Mouse (Mus musculus): ENCODE data around the gene Arhgef12.
"Not testable (repeated sequence)": the region's sequence is repeated elsewhere in the genome, so short reads cannot be mapped to it uniquely, and the experiment has no call there.

The Arhgef12 gene

DNA sequence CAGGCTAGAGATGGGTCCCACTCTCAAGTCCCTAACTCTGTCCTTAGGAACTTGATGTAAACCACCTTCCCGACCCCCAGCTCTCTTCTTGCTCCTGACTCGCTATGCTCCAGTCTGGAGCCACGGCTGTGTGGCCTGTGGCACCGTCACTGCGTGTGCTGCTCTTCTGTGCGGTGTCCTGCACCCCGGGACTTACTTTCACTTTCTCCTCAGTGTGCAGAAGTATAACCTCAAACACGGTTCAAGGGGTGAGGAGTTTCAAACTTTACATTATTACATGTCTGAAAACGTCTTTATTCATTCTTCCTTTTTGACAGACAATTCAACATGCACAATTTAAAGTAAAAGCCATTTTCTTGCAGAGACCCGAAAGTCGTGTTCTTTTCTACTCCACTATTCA is 111.7 kb downstream of the Arhgef12 start:
- DNase-seq: no peak

DNA sequence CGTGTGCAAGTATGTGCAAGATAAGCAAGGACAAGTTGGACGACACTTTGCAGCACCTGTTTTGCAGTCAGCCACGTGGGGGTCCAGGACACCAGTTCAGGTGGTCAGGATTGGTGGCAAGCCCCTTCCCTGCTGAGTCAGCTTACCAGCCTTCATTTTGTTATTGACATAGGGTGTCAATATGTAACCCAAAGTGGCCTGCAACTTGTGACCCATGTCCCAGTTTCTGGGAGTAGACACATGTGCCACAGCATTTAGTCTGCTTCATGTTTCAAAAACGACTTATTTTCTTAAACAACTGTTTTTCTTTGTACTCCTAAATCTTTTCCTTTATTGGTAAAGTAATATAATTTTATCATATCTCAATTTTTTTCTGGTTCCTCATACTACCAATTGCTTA is 112.3 kb downstream of the Arhgef12 start:
- no peak for DNase-seq

DNA sequence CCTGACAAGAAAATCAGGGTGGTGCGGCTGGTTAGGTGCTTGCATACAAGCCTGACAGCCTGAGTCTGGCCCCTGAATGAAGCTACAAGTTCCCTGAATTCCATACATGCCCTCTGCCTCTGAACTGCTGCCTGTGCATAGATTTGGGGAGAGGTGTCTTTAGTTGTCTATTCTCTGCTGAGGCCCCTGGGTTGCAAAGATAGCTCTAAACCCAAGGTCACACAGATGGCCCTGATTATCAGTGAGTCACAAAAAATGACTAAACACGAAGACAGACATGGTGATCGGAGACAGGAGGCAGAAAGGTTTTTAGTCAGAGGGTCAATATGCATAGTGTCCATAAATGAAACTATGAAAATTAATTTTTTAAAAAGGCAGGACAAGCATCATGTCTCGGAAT is 113.4 kb downstream of the Arhgef12 start:
- no peak for DNase-seq

DNA sequence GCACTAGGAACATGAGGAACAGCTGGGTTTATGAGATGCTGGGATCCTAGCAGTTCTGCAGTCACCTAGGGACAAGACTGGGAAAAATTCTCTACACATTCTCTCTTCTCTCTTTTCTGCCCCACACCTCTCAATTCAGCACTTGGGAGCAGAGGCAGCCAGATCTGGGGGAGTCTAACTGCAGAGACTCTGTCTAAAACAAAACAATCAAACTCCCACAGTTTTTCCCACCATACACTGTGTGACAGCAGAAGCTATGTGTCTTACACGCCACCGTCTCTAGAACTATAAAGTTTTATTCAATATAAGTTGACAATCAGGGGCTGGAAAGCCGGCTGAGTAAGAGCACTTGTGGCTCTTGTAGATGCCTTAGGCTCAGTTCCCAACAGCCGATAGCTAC is 119.1 kb downstream of the Arhgef12 start:
- DNase-seq: no peak

GRCm38 (mm10) chr9:42968894-42969521 is 138.0 kb downstream of the Arhgef12 start:
- DNase-seq: no peak

GRCm38 (mm10) chr9:42967731-42968130 is 139.3 kb downstream of the Arhgef12 start:
- no peak for DNase-seq

DNA sequence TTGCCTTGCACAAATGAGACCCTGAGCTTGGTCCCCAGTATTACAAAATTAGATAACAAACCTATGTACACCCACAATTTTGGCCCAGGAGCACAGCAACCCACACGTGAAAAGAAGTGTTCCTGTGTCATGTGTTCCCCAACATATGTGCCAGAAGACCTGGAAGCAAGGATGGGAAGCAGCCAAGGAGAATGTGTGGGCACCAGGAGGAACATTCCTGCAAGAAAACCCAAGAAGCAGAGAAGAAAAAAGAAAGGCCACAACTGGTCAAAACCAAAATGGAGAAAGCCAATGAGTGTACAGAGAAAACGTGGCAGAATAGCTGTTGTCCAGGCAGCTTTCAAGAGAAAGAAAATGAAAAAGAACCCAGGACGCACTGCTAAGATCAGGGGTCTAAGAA is 142.2 kb downstream of the Arhgef12 start:
- not testable (repeated sequence) for DNase-seq

DNA sequence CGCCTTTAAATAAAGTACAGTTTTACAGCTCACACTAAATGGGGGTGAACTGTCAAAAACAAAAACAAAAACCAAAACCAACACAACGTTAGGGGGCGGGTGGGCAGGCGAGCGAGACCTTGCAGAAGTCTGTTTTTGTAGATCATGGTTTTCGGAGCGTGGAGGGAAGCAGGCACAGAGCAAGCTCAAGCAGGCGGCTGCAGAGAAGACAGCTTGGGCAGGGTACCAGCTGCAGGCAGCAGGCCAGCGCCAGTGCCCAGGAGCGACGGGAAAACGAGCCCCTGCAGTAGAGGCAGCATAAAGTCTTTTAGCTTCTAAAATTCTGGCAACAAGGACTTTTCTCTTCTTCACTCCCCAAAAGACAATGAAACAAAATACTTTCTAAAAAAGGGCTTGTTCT is 142.7 kb downstream of the Arhgef12 start:
- no peak for DNase-seq

DNA sequence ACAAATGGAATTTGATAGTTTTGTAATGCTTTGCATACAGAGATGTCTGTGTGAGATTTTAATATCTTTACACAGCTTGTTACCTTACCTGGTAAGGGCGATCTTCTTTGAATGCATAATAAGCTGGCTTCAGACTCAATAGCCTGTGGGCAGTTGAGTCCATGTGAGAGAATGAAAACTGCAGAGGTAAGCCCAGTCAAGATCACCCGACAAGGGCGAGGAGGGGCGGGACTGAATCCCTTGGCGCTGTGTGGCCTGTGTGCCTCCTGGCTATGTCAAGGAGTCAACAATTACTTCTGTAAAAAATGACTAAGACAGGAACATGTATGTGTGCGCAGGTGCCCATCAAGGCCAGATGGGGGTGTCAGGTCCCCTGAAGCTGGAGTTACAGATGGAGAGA is 144.5 kb downstream of the Arhgef12 start:
- DNase-seq: no peak

GRCm38 (mm10) chr9:42958401-42958800 is 148.6 kb downstream of the Arhgef12 start:
- DNase-seq: no peak

DNA sequence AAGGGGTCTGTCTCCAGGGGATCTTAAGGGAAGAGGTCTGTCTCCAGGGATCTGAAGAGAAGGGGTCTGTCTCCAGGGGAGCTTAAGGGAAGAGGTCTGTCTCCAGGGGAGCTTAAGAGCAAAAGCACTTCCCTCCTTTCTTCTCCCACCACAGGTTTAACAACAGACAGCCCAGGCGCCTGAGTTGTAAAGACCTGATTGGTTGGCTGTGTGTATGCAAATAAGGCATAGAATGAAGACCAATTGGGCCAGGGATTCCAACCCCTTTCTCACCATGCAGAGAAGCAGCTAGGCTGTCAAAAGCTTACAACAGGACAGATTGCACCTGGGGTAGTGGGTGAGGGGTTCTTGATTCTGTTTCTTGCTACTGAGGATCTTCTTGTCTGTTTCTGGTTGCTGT is 158.7 kb downstream of the Arhgef12 start:
- DNase-seq: no peak

DNA sequence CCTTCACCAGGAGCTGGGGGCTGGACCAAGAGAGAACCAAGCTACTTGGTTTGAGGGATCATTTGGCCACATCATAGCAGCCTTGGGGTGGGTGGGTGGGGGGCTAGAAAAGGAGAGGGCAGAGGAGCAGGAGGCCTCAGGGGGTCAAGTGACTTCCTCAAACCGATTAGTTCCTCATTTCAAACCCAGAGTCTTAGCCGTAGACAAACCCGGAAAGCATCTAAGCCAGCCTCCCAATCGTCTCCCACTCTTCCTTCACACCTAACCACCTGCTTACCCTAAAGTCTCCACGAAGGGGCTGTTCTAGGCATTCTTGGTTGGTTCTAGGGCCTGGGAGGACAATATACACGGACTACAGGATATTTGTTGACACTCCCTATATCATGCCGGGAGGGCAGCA is 161.9 kb downstream of the Arhgef12 start:
- no peak for DNase-seq

- DNase-seq: peak; percentile 79
These were observed 162.5 kb downstream of the Arhgef12 start for GRCm38 (mm10) chr9:42944536-42945006.

DNA sequence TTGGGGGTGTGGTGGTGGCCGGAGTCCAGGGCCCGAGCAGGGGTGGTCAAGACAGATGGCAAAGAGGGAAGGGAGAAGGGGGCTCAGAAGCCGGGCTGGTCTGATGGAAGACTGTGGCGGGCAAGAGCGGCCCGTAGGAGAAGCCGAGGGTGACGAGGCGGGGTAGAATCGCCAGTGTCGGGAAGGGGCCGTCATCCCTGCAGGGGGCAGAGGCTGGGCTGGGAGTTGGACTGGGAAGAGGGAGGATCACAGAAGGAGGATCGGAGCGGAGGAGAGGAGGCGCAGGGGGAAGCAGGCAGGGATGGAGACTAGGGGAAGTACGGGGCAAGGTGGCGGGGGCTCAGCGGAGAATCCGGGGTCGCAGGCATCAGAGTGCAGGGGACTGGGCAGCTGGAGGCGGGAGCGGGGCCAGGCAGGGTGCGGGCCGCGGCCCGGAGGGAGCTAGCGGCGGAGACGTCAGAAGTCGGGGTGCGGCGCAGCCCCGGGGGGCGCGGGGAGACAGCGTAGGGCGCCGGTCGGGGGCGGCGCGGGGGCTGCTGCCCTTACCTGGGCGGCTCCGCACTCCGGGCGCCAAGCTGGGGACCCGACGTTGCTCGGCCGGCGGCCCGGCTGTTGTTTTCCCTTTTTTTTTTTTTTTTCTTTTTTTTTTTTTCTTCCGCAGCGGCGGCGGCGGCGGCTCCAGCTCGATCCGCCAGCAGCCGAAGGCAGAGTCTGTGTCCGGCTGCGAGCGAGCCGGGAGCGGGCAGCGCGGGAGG is 163.1 kb downstream of the Arhgef12 start, which contains the start of gene Grik4:
TSS of gene Grik4 (minus strand) at position 713 of the 755 bp plus-strand sequence.
- DNase-seq: peak; percentile 16

DNA sequence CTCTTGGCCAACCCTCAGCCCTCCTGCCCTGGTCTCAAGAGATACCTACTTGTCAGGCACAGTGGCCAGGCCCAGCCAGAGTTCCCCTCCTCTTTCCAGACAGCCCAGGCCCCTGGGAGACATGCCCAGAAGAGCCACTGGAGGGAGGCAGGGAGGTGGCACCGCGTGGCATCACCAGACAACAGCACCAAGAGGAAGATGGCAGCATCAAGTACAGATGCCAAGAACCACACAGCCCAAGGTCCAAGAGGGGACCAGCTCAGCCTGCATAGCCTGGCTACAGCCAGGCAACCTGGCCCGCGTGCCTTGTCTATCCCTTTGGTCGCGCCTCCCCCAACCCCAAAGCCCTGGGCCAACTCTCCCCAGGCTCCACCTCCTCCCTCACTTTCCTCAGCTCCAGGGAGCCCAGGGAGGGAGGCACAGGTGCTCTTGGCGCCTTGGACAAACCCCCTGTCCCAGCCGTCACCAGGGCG is 163.9 kb downstream of the Arhgef12 start:
- peak; percentile 14 for DNase-seq

- no peak for DNase-seq
These were observed 164.9 kb downstream of the Arhgef12 start for GRCm38 (mm10) chr9:42942148-42942547.

DNA sequence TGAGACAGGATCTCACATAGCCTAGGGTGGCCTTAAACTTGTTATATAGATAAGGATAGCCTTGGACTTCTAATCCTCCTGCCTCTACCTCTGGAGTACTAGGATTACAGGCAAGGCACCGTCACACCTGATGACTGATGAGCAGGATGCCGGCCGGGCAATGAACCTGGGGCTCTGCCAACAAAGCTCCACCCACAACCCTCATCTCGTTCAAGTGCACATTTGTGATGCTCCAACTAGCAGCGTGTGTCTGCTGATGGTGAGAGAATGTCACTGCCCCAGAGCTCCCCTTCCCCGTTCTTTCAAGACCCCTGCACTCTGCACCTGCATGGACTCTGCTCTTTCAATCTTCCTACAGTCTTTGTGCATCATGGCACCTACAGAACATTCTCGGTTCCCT is 174.9 kb downstream of the Arhgef12 start:
- no peak for DNase-seq

DNA sequence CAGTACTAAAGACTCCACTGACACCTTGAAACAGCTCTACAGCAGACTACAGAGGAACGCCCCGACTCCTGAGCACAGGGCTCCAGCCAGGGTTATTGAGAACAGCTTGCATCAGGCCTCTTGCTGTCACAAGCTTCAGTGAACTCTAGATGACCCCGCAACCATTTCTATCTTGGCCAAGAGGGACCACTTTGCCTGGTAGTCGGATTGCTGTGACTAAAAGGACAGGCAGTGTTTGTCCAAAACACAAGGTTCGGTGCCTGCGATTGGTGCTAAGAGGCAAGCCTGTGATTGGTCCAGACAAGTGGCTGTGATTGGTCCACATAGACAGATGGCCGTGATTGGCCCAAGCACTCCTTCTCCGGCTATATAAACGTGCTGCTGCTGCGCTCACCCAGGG is 179.5 kb downstream of the Arhgef12 start:
- no peak for DNase-seq

GRCm38 (mm10) chr9:42926564-42926963 is 180.5 kb downstream of the Arhgef12 start:
- DNase-seq: no peak

- no peak for DNase-seq
These were observed 185.2 kb downstream of the Arhgef12 start for GRCm38 (mm10) chr9:42921830-42922229.

- DNase-seq: no peak
These were observed 186.8 kb downstream of the Arhgef12 start for GRCm38 (mm10) chr9:42920190-42920589.

DNA sequence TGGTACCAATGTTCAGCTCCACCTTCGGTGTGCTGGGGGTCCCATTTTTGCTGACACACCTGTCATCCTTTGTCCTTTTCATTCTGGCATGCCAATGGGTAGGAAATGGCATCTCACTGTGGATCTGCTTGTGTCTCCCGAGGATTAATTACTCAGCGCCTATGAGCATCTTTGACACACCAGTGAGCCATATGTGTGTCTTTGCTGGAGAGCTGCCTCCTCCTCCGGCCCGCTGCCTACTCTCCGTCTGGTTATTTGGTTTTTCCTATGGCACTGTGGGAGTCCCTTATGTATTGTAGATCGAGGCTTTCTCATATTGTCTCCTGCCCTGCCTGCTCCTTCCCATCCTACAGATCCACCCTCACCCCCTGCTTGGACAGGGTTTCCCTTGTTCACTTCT is 189.1 kb downstream of the Arhgef12 start:
- DNase-seq: no peak
